Mouse (Mus musculus) cerebellum, postnatal 14 days (tissue): ENCODE measurements around the gene Afmid.
"Not testable (repeated sequence)": the region's sequence is repeated elsewhere in the genome, so short reads cannot be mapped to it uniquely, and the experiment has no call there.

Source experiments
- DNase-seq, 2 experiments: peaks; one replicate each; pipeline ENCODE4 v3.0.0; 2021; ENCODE audit warnings: mixed read lengths in 2 of 2

Afmid gene

DNA sequence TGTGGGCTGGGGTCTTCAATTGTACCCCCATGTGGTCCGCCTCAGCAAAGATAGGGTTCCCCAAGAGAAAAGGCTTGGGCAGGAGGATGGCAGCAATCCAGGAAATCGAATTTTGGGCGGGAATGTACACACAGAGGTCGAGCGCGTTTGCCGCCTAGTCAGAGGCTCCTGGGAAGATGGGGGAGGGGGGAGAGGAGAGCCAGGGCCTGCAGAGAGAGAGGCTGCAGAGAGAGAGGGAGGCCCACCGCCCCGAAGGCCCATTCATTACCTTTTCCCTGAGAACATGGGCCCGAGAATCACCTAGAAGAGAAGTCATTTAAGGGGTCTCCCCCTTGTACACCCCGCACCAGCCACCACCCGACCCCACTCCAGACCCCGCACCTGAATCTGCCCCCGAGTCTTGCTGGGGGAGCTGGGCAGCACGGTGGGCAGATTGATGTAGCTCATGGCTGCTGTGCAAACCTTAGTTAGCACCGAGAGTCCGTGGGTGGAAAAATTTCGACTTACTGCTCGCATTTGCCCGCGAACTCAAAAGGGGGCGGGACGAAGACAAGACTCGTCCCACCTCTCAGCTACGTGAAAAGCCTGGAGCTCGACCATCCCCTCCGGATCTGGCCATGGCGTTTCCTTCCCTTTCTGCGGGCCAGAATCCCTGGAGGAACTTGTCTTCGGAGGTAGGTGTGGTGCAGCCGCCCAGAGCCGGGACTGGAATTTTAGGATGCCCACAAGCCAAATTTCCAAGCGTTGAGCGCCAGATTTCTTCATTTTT lies at the start of gene Afmid, which contains the start of gene Tk1:
TSS of gene Afmid (plus strand) at position 592 of the 769 bp plus-strand sequence.
TSS of gene Tk1 (minus strand) at position 760 of the 769 bp plus-strand sequence.
- DNase-seq: peak; percentile 35 to 52

DNA sequence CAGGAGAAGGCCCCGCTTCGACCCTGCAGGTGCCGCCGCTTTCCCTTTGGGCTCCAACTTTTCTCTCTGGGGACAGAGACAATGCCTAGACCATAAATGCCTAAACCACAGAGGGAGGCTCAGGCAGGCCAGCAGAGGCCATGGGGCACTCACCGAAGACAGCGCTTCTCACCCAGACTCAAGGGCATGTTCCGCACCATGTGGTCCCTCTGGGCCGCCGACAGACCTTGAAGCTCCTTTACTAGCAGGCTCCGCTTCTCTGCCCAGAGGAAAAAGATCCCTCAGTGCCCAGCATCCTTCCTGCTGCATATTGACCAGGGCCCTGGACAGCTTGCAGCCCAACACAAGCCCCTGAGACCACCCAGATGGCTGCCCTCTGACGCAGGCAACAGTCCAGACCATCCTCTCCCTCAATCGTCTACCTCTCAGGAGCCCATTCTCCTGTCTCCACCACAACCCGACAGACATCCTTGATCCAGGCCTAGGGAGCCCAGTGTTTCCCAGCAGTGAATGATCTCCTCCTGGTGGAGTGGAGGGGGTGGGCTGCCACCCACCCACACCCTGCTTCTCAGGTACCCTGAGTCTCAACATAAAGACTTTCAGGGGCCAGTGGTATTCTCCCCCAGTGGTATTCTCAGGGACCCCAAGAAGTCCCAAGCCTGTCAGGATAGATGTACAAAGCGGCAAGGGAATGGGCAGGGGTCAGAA lies 49.5 kb upstream of the Afmid start:
- DNase-seq: no peak

DNA sequence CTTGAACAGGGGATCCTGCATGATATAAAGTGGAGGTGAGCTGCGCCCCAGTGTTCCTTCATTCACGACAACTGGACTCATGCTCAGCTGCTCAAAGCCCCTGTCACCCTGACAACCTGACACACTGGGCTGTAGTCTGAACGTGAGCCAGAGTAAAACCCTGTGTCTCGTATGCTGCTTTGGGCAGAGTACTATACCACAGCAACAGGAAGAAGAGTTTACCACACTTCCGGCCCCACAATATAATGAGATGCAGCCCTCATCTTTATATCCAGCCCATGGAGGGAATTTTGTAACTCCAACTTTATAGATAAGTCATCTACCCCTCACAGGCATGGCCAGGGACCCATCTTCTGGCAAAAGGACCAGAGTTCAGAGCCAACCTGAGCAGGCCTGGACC lies 48.6 kb upstream of the Afmid start:
- DNase-seq: no peak

DNA sequence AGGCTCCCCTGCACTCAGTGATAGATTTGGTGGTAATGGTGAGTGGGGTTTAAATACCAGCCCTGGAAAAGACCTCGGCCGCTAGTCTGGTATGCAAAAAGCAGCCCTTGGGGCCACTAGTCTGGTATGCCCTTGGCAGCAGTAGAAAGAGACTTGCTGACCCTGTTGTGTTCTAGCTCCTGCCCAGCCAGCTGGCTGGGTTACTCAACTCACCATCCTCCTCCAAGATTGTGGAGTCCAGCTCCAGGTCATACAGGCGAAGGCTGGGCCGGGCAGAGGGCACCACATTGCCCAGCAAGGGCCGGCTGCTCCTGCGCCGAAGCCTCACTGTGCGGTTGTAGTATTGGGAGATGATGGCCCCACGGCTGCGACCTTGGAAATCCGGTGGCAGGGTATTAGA lies 47.7 kb upstream of the Afmid start:
- DNase-seq: no peak

DNA sequence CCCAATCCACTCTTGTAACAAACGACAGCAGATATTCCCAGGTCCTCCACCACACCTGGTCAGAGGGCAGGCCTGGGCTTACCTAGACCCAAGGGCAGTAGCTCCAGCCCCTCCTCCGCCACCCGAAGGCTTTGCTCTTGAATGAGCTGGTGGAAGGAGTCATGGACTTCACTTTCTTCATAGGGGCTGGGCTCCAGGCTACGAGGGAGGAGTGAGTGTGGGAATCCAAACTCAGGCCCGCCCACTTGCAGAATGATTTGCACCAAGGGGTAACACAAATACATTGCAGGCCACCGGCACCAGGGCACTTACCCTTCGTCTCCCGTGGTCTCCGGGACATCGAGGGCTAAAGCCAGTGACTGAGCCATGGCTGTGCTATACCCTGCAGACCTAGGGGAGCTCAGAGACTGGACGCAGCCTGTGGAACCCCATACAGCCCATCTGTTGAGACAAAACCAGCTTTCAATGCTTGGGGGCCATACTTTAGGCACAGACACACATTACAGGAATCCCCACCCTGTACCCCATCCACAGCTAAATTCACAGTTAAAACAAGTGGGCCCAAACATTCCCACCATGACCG lies 46.8 kb upstream of the Afmid start:
- DNase-seq: no peak

DNA sequence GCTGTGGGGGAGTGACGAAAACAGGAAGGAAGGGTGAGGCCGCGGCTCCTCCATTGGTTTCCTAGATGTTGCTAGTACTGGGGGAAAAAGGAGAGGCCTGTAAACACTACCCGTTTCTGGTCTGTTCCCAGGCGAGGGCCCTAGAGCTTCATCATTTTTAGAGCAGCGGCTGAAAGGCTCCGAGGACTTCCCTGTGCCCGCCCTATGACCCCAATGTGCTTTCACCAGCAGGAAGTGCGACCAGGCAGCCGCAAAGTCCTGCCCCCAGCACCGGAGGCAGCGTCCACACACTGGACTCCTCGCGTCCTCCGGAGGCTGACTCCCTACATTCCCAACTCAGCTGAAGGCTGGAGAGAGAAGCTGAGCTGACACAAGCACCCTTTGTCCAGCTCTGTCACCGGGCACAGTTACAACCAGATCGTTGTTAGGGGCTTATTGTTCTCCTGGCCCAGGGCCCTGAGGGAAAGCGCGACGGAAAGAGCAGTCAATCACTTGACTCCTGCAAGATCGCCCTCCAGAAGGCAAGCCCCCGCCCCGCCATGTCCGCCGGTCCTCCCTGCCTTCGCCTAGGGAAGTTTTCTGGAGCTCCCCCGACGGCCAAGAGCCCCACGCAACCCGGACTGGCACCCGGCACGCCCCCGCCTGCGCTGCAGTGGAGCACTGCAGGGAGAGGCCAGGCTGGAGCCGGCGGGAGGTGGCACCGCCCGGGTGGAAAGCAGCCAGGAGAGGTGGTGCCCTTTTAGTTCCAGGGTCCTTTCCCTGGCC lies 46.1 kb upstream of the Afmid start:
- no peak for DNase-seq

DNA sequence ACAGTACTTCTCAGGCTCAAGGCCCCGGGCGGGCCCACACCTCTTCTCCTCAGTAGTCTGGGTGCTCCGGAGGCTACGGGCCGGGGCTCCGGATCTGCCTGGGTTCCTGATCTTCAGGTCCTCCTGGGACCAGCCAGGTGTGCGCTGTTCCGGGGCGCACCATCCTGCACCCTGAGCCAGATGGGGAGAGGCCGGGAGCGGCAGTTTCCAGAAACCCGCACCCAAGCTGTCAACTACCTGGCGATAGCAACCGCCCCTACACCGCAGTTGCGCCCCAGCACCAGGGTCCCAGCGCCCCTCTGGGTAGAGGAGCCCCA lies 45.6 kb upstream of the Afmid start:
- no peak for DNase-seq

DNA sequence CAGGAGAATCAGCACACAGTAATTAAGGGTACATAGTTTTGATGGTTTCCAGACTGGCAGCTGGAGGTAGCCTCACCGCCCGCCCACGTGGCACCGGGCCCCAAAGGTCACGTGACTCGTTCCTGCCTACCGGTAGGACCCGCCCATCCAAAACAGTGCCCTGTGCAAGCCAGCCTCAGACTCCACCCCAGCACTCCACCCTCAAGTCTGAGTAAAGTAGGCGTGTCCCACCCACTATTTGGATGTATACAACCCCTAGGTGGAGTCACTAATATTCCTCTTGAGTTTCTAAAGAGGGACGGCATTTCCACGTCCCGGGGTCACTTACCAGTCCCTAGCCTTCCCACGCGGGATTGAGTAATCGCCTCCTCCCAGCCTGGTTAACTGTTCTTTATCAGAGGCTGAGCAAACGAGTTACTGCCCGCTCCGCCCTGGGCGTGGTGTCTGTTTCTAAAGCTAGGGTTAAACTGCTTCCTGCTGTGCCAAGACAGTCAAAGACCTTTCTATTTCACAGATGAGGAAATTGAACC lies 45.1 kb upstream of the Afmid start:
- DNase-seq: peak in 1 of 2 experiments; percentile 78

DNA sequence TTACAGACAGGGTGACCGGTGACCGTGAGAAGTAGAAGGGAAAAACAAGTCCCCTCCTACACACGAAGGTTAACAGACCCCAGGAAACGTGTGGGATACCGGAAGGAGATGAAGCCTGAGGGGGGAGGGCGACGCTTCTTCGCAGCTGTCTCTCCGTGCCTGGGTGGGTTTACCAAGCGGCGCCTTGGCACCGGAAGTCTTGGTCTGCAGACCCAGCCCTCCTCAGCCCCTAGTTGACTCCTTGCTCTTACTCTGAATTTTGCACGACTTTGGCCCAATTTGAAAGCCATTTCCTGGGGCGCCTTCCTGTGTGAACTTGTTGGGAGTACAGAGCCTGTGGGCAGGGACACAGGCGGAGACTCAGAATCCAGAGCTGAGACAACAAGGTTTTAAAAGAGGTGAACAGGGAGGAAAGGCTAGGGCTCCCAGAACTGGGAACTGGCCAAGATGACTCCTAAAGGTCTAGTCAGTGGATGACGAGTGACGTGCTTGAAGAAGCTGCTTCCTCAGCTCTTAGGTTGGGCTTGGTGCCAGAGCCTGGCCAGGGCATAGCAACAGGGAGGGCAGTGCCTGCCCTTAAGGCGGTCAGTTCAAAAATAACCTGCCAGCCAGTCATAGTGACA lies 44.4 kb upstream of the Afmid start:
- peak; percentile 41 to 64 for DNase-seq

DNA sequence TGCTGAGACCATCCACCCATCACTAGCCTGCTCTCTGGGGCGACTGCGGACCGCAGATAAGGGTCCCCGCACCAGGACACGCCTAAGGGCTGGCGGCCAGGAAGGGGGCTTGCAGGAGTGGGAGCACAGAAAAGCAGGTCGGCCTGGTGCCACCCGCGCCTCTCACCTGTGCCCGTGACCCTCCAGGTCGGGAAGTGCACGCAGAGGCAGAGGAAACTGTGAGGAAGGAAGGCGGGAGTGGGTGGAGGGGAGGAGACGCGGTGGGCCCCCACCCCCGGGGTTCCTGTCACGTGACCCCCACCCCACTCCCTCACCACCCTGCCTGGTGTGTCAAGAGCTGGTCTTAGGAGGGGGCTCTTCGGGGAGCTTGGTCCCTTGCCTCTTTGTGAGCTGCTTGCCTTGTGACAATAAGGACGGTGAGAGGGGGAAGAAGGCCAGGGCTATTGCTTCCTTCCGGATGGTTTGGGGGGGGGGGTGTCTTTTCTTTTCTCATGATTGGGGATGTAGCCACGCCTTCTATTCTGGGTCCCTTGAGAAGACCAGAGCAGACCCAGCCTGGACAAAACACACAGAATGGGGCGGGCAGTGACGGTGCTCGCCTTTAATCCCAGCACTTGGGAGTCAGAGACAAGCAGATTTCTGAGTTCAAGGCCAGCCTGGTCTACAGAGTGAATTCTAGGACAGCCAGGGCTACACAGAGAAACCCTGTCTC lies 43.6 kb upstream of the Afmid start, which contains the start of the genes Tmc8 and Tmc6:
TSS of gene Tmc8 (plus strand) at position 84 of the 712 bp plus-strand sequence.
TSS of gene Tmc6 (minus strand) at position 206 of the 712 bp plus-strand sequence.
- DNase-seq: no peak

DNA sequence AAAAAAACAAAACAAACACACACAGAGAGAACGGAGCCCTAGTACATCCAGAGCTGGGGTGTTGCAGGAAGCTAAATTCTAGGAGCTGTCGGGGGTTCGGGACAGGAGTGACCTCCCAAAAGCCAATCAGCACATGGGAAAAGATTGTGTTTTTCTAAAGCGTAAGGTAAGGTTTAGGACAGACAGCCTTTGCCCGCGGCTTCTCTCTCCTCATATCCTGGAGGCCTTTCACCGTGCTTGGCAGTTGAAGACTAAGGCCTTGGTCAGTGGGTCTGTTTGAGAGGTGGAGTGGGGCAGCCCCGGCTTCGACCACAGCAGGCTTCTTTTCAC lies 43.1 kb upstream of the Afmid start:
- no peak for DNase-seq

DNA sequence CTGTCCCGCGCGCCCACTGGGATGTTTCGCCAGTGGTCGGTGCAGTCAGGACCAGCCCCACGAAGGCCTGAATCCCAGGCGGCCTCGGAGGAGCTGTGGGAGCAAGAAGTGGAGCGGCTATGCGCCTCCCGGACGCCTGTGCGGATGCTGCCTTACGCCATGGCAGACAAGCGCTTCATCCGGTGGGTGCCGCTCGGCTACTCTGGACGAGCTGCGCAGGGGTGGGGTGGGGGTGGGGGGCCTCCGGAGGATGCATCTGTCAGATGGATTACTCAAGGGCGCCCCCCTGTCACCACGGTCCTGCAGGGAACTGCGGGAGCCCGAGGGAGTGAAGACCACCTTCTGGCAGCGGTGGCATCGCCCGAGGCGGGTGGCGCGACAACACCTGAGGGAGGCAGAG lies 42.6 kb upstream of the Afmid start:
- DNase-seq: peak; percentile 63 to 77

DNA sequence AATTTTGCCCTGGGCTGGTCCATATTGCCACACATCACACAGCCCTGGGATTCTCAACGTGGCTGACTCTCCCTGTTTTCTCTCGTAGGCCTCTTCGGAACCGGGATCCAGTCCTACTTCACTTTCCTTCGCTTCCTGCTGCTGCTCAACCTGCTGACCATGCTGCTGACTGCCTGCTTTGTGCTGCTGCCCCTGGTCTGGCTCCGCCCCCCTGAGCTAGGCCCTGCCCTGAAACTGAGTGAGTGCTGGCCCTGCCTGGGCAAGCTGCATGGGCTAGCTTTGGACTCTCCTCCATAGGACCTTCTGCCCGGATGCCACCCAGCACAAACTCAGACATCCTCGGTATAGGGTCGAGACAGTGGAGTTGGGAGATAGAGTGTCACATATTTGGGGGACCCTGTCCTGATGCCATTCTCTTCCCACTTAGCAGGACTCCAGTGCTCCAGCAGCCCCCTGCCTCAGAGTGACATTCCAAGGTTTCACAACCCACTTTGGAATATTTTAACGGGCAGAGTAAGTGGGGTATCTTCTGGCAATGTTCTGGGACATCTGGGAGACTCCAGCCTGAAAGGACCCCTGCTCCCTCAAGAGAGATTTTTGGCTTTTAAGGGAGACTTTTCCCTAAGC lies 41.9 kb upstream of the Afmid start:
- peak in 1 of 2 experiments; percentile 23 for DNase-seq

DNA sequence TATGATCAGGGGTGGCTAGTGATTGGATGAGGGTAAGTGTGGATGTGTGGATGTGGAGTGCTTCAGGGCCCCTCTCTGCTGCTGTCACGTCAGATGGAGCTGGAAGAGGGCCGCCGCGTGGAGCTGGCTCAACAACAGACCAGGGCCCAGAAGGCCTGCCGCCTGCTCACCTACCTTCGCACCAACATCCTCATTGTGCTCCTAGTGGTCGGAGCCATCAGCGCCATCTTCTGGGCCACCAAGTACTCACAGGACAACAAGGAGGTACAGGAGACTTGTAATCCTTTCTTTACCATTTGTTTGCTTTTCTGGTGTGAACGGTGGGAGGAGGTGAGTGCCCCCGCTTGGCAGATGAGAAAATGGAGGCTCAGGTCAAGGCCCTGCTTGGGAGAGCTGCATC lies 39.4 kb upstream of the Afmid start:
- peak; percentile 74 to 82 for DNase-seq

DNA sequence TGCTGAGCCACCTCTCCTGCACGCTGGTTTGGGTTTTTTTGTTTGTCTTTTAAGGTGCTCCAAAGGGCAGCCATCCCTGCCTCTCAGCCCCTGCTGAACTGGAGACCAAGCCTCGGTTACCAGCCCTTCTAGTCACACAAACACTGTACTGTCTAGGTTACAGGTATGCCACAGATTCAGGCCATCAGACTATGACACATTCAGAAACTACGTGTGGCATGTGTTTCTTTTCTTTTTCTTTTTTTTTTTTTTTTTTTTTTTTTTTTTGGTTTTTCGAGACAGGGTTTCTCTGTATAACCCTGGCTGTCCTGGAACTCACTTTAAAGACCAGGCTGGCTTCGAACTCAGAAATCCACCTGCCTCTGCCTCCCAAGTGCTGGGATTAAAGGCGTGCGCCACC lies 37.2 kb upstream of the Afmid start:
- not testable (repeated sequence) for DNase-seq

DNA sequence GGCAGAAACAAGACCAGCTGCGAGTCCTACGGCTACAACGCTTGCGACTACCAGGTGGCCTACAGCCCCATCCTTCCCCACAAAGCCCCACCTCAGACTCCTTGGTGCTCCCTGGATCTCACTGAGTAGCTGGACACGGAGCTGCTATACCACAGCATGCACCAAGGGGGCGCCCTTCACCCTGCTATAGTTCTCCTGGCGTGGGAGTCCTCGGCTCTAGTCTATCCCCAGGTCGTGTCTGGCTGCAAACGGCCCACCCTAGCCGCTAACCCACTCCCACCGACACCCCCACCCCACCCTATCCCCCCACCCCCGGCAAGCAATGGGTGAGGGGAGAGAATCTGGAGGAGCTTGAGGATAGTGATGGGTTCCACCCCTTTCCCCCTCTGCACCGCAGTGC lies 35.4 kb upstream of the Afmid start:
- DNase-seq: peak; percentile 68 to 78

DNA sequence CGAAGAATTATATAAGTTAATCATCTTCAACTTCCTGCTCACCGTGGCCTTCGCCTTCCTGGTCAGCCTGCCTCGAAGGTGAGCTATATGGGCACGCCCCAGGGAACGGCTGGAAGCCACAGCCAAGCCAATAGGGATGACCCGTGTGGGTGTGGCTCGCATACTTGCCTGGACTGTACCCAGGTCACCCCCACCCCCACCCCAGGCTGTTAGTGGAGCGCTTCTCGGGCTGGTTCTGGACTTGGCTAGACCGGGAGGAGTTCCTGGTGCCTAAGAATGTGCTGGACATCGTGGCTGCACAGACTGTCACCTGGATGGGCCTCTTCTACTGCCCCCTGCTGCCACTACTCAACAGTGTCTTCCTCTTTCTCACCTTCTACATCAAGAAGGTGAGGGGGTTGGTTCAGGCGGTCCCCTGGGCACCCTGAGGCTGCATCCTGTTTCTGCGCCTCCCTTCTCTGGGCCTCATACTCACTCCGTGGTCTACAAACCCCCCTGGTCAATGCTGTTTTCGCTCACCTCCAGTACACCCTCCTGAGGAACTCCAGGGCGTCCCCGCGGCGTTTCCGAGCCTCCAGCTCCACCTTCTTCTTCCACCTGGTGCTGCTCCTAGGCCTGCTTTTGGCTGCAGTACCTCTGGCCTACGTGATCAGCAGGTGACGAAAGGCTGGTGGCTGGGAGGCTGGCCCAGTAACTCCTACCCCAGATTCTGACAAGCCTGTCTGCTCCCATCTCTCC lies 34.9 kb upstream of the Afmid start:
- DNase-seq: no peak

DNA sequence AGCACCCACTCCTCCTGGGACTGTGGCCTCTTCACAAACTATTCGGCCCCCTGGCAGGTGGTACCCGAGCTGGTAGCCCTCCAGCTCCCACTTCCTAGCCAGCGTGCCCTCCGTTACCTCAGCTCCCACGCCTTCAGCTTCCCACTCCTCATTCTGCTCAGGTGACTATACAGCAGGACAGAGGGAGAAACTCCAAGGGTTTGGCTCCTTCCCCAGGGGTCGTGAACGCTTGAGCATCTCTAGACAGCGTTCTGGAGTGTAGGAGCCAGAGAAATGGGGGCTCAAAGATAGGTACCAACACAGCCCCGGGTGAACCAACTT lies 34.3 kb upstream of the Afmid start:
- DNase-seq: no peak

DNA sequence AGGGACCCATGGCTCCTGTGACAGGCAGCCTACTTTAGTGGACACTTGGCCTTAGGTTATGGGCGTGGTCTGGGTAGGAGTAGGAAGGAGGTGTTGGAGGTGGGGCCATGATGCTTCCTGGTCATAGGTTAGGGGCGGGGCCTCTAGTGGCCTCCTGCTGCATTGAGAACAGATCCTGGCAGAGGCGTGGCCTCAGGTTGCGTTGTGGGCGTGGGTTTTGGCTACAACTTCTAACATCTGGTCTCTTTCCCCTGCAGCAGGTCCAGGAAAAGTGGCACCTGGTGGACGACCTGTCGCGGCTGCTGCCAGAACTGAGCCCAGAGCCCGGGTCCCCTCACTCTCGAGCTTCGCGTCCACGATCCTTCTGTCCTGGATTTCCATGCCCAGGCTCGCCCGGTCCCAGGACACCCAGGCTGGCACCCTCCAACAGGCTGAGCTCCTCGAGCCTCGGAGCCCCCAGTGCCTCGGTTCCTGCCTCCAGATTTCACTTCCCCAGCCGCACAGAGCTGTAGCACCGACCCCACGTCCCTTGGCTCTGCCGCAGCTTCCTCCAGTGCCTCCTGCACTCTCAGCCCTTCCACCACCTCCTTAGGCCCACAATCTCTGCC lies 33.3 kb upstream of the Afmid start:
- DNase-seq: no peak

DNA sequence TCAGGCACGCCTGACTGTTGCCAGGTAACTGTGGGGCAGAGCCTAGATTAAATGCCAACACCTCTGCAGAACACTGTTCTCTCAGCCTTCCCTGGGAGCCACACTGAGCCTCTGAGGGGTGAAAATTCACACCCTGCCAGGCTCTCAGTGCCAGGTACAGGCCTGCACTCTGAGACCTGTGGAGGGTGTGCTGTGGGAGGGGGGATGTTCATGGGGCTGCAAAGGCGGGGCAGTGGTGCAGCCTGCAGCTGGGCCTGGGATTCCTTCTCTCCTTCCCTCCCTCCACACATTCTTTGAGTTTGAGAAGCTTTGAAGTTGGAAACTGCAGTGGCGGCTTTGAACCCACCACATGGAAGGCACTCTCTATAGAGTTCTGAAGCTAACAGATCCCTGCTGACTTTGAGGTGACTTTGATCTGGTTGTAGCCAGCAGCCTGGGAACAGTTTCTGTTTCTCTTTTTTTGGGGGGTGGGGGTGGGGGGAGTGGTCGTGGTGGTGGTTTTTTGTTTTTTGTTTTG lies 31.6 kb upstream of the Afmid start:
- DNase-seq: no peak
